Mouse (Mus musculus) embryonic fibroblast, embryonic 13.5 days (primary cell): ENCODE measurements at regions not wholly inside any gene's neighbourhood (a gene's known extent, or its start where the extent isn't known, plus 50 kb on each side); places are given as distances from the start of the nearest gene placed in this dataset.

Experiments
- CTCF ChIP-seq: IDR thresholded peaks from 2 replicates; pipeline ENCODE4 v1.5.1; 2011; ENCODE audit warnings: mild to moderate bottlenecking, control low read depth, low read length, moderate library complexity, borderline replicate concordance; ENCODE audit not compliant: insufficient read depth
- POLR2A ChIP-seq: IDR thresholded peaks from 2 replicates; pipeline ENCODE4 v1.6.1; 2011; ENCODE audit warnings: low read depth, mild to moderate bottlenecking, control low read depth, low read length, moderate library complexity

DNA sequence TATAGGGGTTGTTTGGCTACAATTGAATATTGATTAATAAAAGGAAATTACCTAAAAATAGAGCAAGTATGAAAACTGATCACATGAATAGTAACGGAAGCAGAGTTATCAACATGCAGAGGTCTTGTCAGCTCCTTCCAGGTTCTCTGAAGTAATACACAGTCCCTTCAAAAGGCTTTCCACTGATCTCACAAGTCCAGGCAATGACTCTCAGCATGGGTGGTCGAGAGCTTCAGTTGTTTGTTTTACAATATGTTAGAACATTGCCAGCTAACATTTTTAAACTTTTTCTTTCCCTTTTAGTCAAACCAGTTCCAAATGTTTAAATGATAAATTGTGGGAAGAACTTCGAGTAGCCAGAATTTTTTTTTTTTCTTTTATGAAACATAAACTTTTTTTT is 424.8 kb upstream of the Flrt2 start:
- no peak for TF ChIP-seq POLR2A
- no peak for TF ChIP-seq CTCF
